Mouse (Mus musculus) right cerebral cortex, postnatal 10 days (tissue): ENCODE measurements at regions not wholly inside any gene's neighbourhood (a gene's known extent, or its start where the extent isn't known, plus 50 kb on each side); places are given as distances from the start of the nearest gene placed in this dataset.
A peak's percentile ranks its signal among the peaks of the same experiment; 100 is the strongest.

ENCODE experiments used
- DNase-seq, 2 experiments: peaks; one replicate each; pipeline ENCODE4 v3.0.0; 2021; ENCODE audit warnings: low spot score in 2 of 2

- DNase-seq, result no peak
These were observed 505.9 kb upstream of the Zeb2 start for GRCm38 (mm10) chr2:45623056-45623455.

- DNase-seq, result no peak
These were observed 491.7 kb upstream of the Zeb2 start for GRCm38 (mm10) chr2:45608926-45609325.

- no peak for DNase-seq
These were observed 490.2 kb upstream of the Zeb2 start for GRCm38 (mm10) chr2:45607393-45607792.

GRCm38 (mm10) chr2:45601332-45601900 is 484.2 kb upstream of the Zeb2 start:
- DNase-seq, result no peak

- no peak for DNase-seq
These were observed 476.6 kb upstream of the Zeb2 start for GRCm38 (mm10) chr2:45593765-45594164.

GRCm38 (mm10) chr2:45590980-45591379 is 473.8 kb upstream of the Zeb2 start:
- no peak for DNase-seq

- no peak for DNase-seq
These were observed 471.1 kb upstream of the Zeb2 start for GRCm38 (mm10) chr2:45588248-45588647.

- DNase-seq, result no peak
These were observed 469.5 kb upstream of the Zeb2 start for GRCm38 (mm10) chr2:45586588-45587200.

GRCm38 (mm10) chr2:45581549-45581925 is 464.3 kb upstream of the Zeb2 start:
- no peak for DNase-seq

- no peak for DNase-seq
These were observed 463.8 kb upstream of the Zeb2 start for GRCm38 (mm10) chr2:45580838-45581548.

GRCm38 (mm10) chr2:45572906-45573305 is 455.7 kb upstream of the Zeb2 start:
- DNase-seq, result no peak

- no peak for DNase-seq
These were observed 437.5 kb upstream of the Zeb2 start for GRCm38 (mm10) chr2:45554707-45555106.

GRCm38 (mm10) chr2:45541394-45541793 is 424.2 kb upstream of the Zeb2 start:
- DNase-seq, result no peak

GRCm38 (mm10) chr2:45538950-45539349 is 421.8 kb upstream of the Zeb2 start:
- DNase-seq, result peak; percentile 28 to 32

GRCm38 (mm10) chr2:45537722-45538121 is 420.5 kb upstream of the Zeb2 start:
- no peak for DNase-seq

- DNase-seq, result peak; percentile 19 to 24
These were observed 417.6 kb upstream of the Zeb2 start for GRCm38 (mm10) chr2:45534806-45535205.

GRCm38 (mm10) chr2:45522310-45522709 is 405.1 kb upstream of the Zeb2 start:
- no peak for DNase-seq

- DNase-seq, result no peak
These were observed 402.5 kb upstream of the Zeb2 start for GRCm38 (mm10) chr2:45519550-45520152.

GRCm38 (mm10) chr2:45514290-45515180 is 397.3 kb upstream of the Zeb2 start:
- DNase-seq, result no peak

GRCm38 (mm10) chr2:45512852-45513251 is 395.7 kb upstream of the Zeb2 start:
- no peak for DNase-seq

GRCm38 (mm10) chr2:45511791-45512190 is 394.6 kb upstream of the Zeb2 start:
- DNase-seq, result no peak

- DNase-seq, result no peak
These were observed 387.3 kb upstream of the Zeb2 start for GRCm38 (mm10) chr2:45504468-45504867.
